Mouse (Mus musculus) testis, adult 2 months (tissue): ENCODE measurements at regions not wholly inside any gene's neighbourhood (a gene's known extent, or its start where the extent isn't known, plus 50 kb on each side); places are given as distances from the start of the nearest gene placed in this dataset.

Experiments
- H3K27ac ChIP-seq: fragments of 200-500 bp; 2 replicates; pipeline ENCODE4 v1.5.1; 2012; ENCODE audit warnings: low read depth, low read length; ENCODE audit not compliant: control insufficient read depth, insufficient read depth
- H3K27me3 ChIP-seq: fragments of 200-500 bp; 2 replicates; pipeline ENCODE4 v1.6.1; 2012; ENCODE audit warnings: mild to moderate bottlenecking, low read length, moderate library complexity; ENCODE audit not compliant: control insufficient read depth, insufficient read depth
- H3K36me3 ChIP-seq: fragments of 200-500 bp; 2 replicates; pipeline ENCODE4 v1.6.1; 2012; ENCODE audit warnings: mild to moderate bottlenecking, low read length; ENCODE audit not compliant: control insufficient read depth, insufficient read depth
- H3K4me1 ChIP-seq: fragments of 200-500 bp; 2 replicates; pipeline ENCODE4 v1.6.1; 2012; ENCODE audit warnings: low read length; ENCODE audit not compliant: control insufficient read depth, insufficient read depth
- H3K4me3 ChIP-seq: fragments of 200-500 bp; 2 replicates; pipeline ENCODE4 v1.5.1; 2012; ENCODE audit warnings: low read depth, mild to moderate bottlenecking, low read length, moderate library complexity, mixed read lengths; ENCODE audit not compliant: control insufficient read depth
- CTCF ChIP-seq: fragments of 200-500 bp; IDR thresholded peaks from 2 replicates; pipeline ENCODE4 v1.5.1; 2012; ENCODE audit warnings: low read depth, mild to moderate bottlenecking, inconsistent platforms, low read length, moderate library complexity; ENCODE audit not compliant: control insufficient read depth, insufficient read depth, insufficient replicate concordance
- POLR2A ChIP-seq: fragments of 200-500 bp; IDR thresholded peaks from 2 replicates; pipeline ENCODE4 v1.6.1; 2012; ENCODE audit warnings: low read depth, mild to moderate bottlenecking, inconsistent platforms, low read length, moderate library complexity; ENCODE audit not compliant: control insufficient read depth

- TF ChIP-seq CTCF (no peak), POLR2A (no peak)
- H3K4me1 ChIP-seq = no peaks in the 10 kb centered on the region
Measured at GRCm38 (mm10) chr1:183622341-183622740, 204.3 kb downstream of the Hhipl2 start.

GRCm38 (mm10) chr1:183624266-183624665 is 206.3 kb downstream of the Hhipl2 start:
- no peak overlapping the region for H3K4me3 ChIP-seq
- TF ChIP-seq CTCF = no peak
- no peak for TF ChIP-seq POLR2A
- no peaks in the 10 kb centered on the region for H3K27me3 ChIP-seq
- no peak overlapping the region for H3K27ac ChIP-seq
- H3K4me1 ChIP-seq = no peaks in the 10 kb centered on the region
- H3K36me3 ChIP-seq = no peaks in the 10 kb centered on the region

More at GRCm38 (mm10) chr1:183622341-183622740, 204.3 kb downstream of the Hhipl2 start:
- Histone ChIP-seq H3K4me3 (no peak overlapping the region), H3K27me3 (no peaks in the 10 kb centered on the region), H3K27ac (no peak overlapping the region), H3K36me3 (no peaks in the 10 kb centered on the region)

- H3K27ac ChIP-seq = no peak overlapping the region
- H3K4me1 ChIP-seq = no peaks in the 10 kb centered on the region
- H3K27me3 ChIP-seq = no peaks in the 10 kb centered on the region
- TF ChIP-seq POLR2A (no peak), CTCF (no peak)
- H3K4me3 ChIP-seq = no peak overlapping the region
- H3K36me3 ChIP-seq = no peaks in the 10 kb centered on the region
Measured at GRCm38 (mm10) chr1:183633810-183634209, 215.8 kb downstream of the Hhipl2 start.

- H3K4me3 ChIP-seq = no peak overlapping the region
- no peaks in the 10 kb centered on the region for H3K36me3 ChIP-seq
- H3K27me3 ChIP-seq = no peaks in the 10 kb centered on the region
- TF ChIP-seq POLR2A (no peak), CTCF (no peak)
- H3K4me1 ChIP-seq = no peaks in the 10 kb centered on the region
- H3K27ac ChIP-seq = no peak overlapping the region
Measured at GRCm38 (mm10) chr1:183634836-183635235, 216.8 kb downstream of the Hhipl2 start.

- Histone ChIP-seq H3K4me1 (no peaks in the 10 kb centered on the region), H3K4me3 (no peak overlapping the region), H3K27ac (no peak overlapping the region), H3K27me3 (no peaks in the 10 kb centered on the region), H3K36me3 (no peaks in the 10 kb centered on the region)
- TF ChIP-seq CTCF = no peak
- TF ChIP-seq POLR2A = no peak
Measured at GRCm38 (mm10) chr1:183637214-183637613, 219.2 kb downstream of the Hhipl2 start.

- Histone ChIP-seq H3K27ac (no peak overlapping the region), H3K4me1 (no peaks in the 10 kb centered on the region), H3K36me3 (no peaks in the 10 kb centered on the region), H3K27me3 (no peaks in the 10 kb centered on the region), H3K4me3 (no peak overlapping the region)
- TF ChIP-seq CTCF (no peak), POLR2A (no peak)
Measured at GRCm38 (mm10) chr1:183639332-183639731, 221.3 kb downstream of the Hhipl2 start.

GRCm38 (mm10) chr1:183640568-183640967 is 222.6 kb downstream of the Hhipl2 start:
- no peak for TF ChIP-seq CTCF
- TF ChIP-seq POLR2A = no peak
- Histone ChIP-seq H3K4me1 (no peaks in the 10 kb centered on the region), H3K4me3 (no peak overlapping the region), H3K36me3 (no peaks in the 10 kb centered on the region), H3K27me3 (no peaks in the 10 kb centered on the region), H3K27ac (no peak overlapping the region)

GRCm38 (mm10) chr1:183644001-183644400 is 226.0 kb downstream of the Hhipl2 start:
- H3K27me3 ChIP-seq = no peaks in the 10 kb centered on the region
- TF ChIP-seq POLR2A (no peak), CTCF (no peak)
- H3K27ac ChIP-seq = no peak overlapping the region
- H3K4me3 ChIP-seq = no peak overlapping the region
- H3K4me1 ChIP-seq = no peaks in the 10 kb centered on the region
- H3K36me3 ChIP-seq = no peaks in the 10 kb centered on the region
